9 mouse cellular contexts compared by ENCODE assay signal in the genomic region with DNA sequence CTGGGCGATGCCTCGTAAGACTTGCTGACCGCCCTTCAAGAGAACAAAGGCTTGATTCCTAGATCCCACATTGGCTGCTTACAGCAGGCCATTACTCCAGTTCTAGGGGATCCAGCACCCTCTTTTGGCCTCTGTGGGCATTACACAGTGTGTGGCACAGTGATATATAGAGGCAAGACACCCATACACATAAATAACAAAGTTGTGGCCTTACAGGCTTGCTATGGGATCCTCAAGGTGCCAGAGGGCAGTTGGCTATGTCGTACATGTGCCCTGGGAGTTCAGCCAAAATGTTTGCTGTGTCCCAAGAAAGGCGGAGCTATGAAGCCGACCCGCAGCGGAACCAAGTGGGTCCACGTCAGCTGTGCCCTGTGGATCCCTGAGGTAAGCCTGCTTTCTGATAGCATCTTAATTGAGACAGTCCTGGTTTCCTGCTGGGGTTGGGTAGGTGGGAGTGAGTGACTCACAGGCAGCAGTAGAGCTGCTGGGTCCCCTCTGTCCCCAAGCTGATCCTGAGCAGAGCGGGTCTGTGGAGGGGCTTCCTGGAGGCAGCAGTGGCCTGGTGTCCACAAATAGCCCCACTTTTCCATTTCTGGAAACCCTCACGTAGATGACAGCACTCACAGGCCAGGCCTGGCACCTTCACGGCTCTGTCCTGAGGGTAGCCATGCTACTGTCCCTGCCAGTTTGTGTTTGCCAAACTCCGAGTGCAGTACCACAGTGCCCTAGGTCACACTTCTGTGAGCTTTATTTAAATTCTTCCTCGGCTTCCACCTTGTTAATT. TPM values are rescaled to one million over a fixed set of nuclear protein-coding genes. Genes with fewer than 3 reads are reported as not detected.
DNase-seq lines count a peak whose midpoint lies in the region; ATAC-seq and TF ChIP-seq lines count a peak whose summit lies in the region.
"Had no signal": no experiment of that assay in that cellular context is flagged by ENCODE, and none has a peak within 500 bp of the region (broad histone marks: within the 10 kb centered on the region; RNA-seq: fewer than 3 reads in every experiment).

No protein-coding gene starts in this region.

- peak; percentile 69 for DNase-seq in layer of hippocampus, adult 11-12 months (ENCODE audit: low spot score)
- DNase-seq in layer of hippocampus, adult 9-11 months, result no peak
- peak; percentile 78 for DNase-seq in ZHBTc4 (ENCODE audit: low read depth, low spot score)
- DNase-seq in cerebellum, postnatal 36 days, result peak; percentile 69 to 76
- peak; percentile 38 for DNase-seq in gastrocnemius, postnatal 25 days
- DNase-seq in liver, postnatal 0 days, result peak; percentile 50
- DNase-seq in retina, postnatal 7 days (ENCODE audit: low read depth, low spot score), result peak; percentile 36

- H3K9me3 ChIP-seq in liver, postnatal 0 days (ENCODE audit: low read length), result no peaks in the 10 kb centered on the region
- H3K9me3 ChIP-seq: limb, embryonic 12.5 days had no signal

- H3K4me3 ChIP-seq in liver, postnatal 0 days (ENCODE audit: low read depth, low read length), result no peak overlapping the region
- H3K4me3 ChIP-seq: limb, embryonic 12.5 days had no signal

- peaks cover under 1% of the 10 kb centered on the region; the same call in 1 of the 2 replicates for H3K4me1 ChIP-seq in liver, postnatal 0 days (ENCODE audit: insufficient read depth)

- no peak for TF ChIP-seq EP300 in liver, postnatal 0 days (IDR thresholded peaks at IDR 0.05; ENCODE audit: low read depth)

- no peak overlapping the region for H3K4me2 ChIP-seq in liver, postnatal 0 days (ENCODE audit: low read depth, low read length)
- H3K4me2 ChIP-seq: limb, embryonic 12.5 days had no signal

- 85% methylated on average over 14 of the region's 14 CpGs for WGBS in liver, postnatal 0 days (ENCODE audit: insufficient replicate concordance)

- H3K9ac ChIP-seq in liver, postnatal 0 days (replicated peaks), result no peak overlapping the region
- H3K9ac ChIP-seq: limb, embryonic 12.5 days had no signal

- peaks cover 69% of the 10 kb centered on the region for H3K36me3 ChIP-seq in liver, postnatal 0 days (replicated peaks; ENCODE audit: insufficient read depth, low read length)

- peak; percentile 60 for ATAC-seq in inflammation-experienced regulatory T-cells, adult 6 months
- peak; percentile 57; the same call in 1 of the 2 replicates for ATAC-seq in liver, postnatal 0 days

- no peak overlapping the region for H3K27ac ChIP-seq in liver, postnatal 0 days (ENCODE audit: low read depth)
- H3K27ac ChIP-seq: limb, embryonic 12.5 days had no signal

- no peaks in the 10 kb centered on the region for H3K27me3 ChIP-seq in liver, postnatal 0 days (ENCODE audit: insufficient read depth, low read length)
- H3K27me3 ChIP-seq: limb, embryonic 12.5 days had no signal

- TF ChIP-seq CTCF in liver, postnatal 0 days (IDR thresholded peaks at IDR 0.05; ENCODE audit: low read depth), result peak; percentile 74

RNA-seq across cellular contexts. Expression of gene Jade1, which starts 44.5 kb away (rescaled TPM):
- 10 to 100 TPM; 19.8 to 23.9 TPM for total RNA-seq in gastrocnemius, postnatal 25 days (2021)
- 10 to 100 TPM in 2 of 3 experiments, 1 to 10 TPM in 1; 5.1 to 10.7 (median 10.3) TPM for polyA plus RNA-seq in inflammation-experienced regulatory T-cells, adult 6 months (2017; shearing (Covaris generic))
- polyA plus RNA-seq in liver, postnatal 0 days (2015; fragmentation: Nextera tagmentation; extraction: Ambion mirVana), result 6.8 and 7.2 TPM in 2 replicates
